Mouse (Mus musculus) MEL (cell line): ENCODE data around the gene Cfap69. TPM values are rescaled to one million over a fixed set of nuclear protein-coding genes. Genes with fewer than 3 reads are reported as not detected.

Source experiments
- DNase-seq: peaks from one replicate; pipeline ENCODE4 v3.0.0; 2011; ENCODE audit warnings: low read depth, low spot score
- H3K27ac ChIP-seq: 2 replicates; pipeline ENCODE4 v1.5.1; 2012; ENCODE audit warnings: low read depth, mild to moderate bottlenecking, control low read depth, low read length, moderate library complexity; ENCODE audit not compliant: control insufficient read depth
- H3K27me3 ChIP-seq, 2 experiments: fragments of 150-350 bp in 1 of 2; sonication (generic) in 1 of 2; 2 replicates each; pipeline ENCODE4 v1.6.1; 2012; ENCODE audit warnings: low read length in 2 of 2, mild to moderate bottlenecking in 2 of 2, improper control_type of control experiment in 1 of 2, moderate library complexity in 1 of 2; ENCODE audit not compliant: insufficient read depth in 2 of 2, control insufficient read depth in 1 of 2
- H3K36me3 ChIP-seq, 2 experiments: 2 replicates each; pipeline ENCODE4 v1.6.1; 2012 to 2014; ENCODE audit warnings: low read length in 2 of 2, improper control_type of control experiment in 1 of 2, inconsistent platforms in 1 of 2, mild to moderate bottlenecking in 1 of 2; ENCODE audit not compliant: insufficient read depth in 2 of 2, control insufficient read depth in 1 of 2
- H3K4me1 ChIP-seq, 2 experiments: fragments of 150-350 bp in 1 of 2; sonication (generic) in 1 of 2; 2 replicates each; pipeline ENCODE4 v1.6.1; 2012; ENCODE audit warnings: low read length in 2 of 2, improper control_type of control experiment in 1 of 2, mild to moderate bottlenecking in 1 of 2; ENCODE audit not compliant: insufficient read depth in 2 of 2, control insufficient read depth in 1 of 2
- H3K4me3 ChIP-seq, 2 experiments: fragments of 150-350 bp in 1 of 2; sonication (generic) in 1 of 2; 2 replicates each; pipeline ENCODE4 v1.5.1; 2012; ENCODE audit warnings: low read depth in 2 of 2, low read length in 2 of 2, mild to moderate bottlenecking in 2 of 2, moderate library complexity in 2 of 2, control low read depth in 1 of 2, improper control_type of control experiment in 1 of 2; ENCODE audit not compliant: control insufficient read depth in 1 of 2, insufficient read depth in 1 of 2
- H3K79me2 ChIP-seq: 2 replicates; pipeline ENCODE4 v1.6.1; 2012; ENCODE audit warnings: mild to moderate bottlenecking, low read length, moderate library complexity; ENCODE audit not compliant: control insufficient read depth, poor library complexity, insufficient read depth
- H3K9ac ChIP-seq: 2 replicates; pipeline ENCODE4 v1.6.1; 2012; ENCODE audit warnings: low read depth, mild to moderate bottlenecking, control low read depth, low read length, moderate library complexity; ENCODE audit not compliant: control insufficient read depth, poor library complexity, severe bottlenecking
- H3K9me3 ChIP-seq: fragments of 150-350 bp; sonication (generic); replicated peaks from 2 replicates; pipeline ENCODE4 v1.6.1; 2012; ENCODE audit warnings: mild to moderate bottlenecking, low read length, improper control_type of control experiment, moderate library complexity; ENCODE audit not compliant: insufficient read depth
- BHLHE40 ChIP-seq: IDR thresholded peaks from 2 replicates; pipeline ENCODE4 v1.6.1; 2012; ENCODE audit warnings: low read depth, mild to moderate bottlenecking, inconsistent platforms, low read length, improper control_type of control experiment, borderline replicate concordance
- CHD1 ChIP-seq: IDR thresholded peaks from 2 replicates; pipeline ENCODE4 v1.6.1; 2012; ENCODE audit warnings: low read depth, mild to moderate bottlenecking, inconsistent platforms, low read length, improper control_type of control experiment
- CHD2 ChIP-seq: IDR thresholded peaks from 2 replicates; pipeline ENCODE4 v1.6.1; 2011; ENCODE audit warnings: low read length, improper control_type of control experiment
- CTCF ChIP-seq, 3 experiments: IDR thresholded peaks in 2 of 3; conservative IDR thresholded peaks in 1 of 3; 2 replicates each; pipeline ENCODE4 v1.5.1; 2011 to 2012; ENCODE audit warnings: low read length in 3 of 3, low read depth in 2 of 3, mild to moderate bottlenecking in 2 of 3, improper control_type of control experiment in 1 of 3, inconsistent platforms in 1 of 3, mixed read lengths in 1 of 3, moderate library complexity in 1 of 3; ENCODE audit not compliant: control insufficient read depth in 1 of 3, insufficient read depth in 1 of 3, poor library complexity in 1 of 3, severe bottlenecking in 1 of 3
- EP300 ChIP-seq, 2 experiments: IDR thresholded peaks; 2 replicates each; pipeline ENCODE4 v1.6.1; 2011; ENCODE audit warnings: improper control_type of control experiment in 2 of 2, low read length in 2 of 2, low read depth in 1 of 2, mild to moderate bottlenecking in 1 of 2
- GATA1 ChIP-seq: IDR thresholded peaks from 2 replicates; pipeline ENCODE4 v1.6.1; 2011; ENCODE audit warnings: low read depth, low read length, improper control_type of control experiment
- HCFC1 ChIP-seq: IDR thresholded peaks from 2 replicates; pipeline ENCODE4 v1.6.1; 2012; ENCODE audit warnings: low read depth, mild to moderate bottlenecking, inconsistent platforms, low read length, improper control_type of control experiment, moderate library complexity
- JUND ChIP-seq: IDR thresholded peaks from 2 replicates; pipeline ENCODE4 v1.6.1; 2011; ENCODE audit warnings: low read depth, mild to moderate bottlenecking, improper control_type of control experiment, low read length
- MAFK ChIP-seq: IDR thresholded peaks from 2 replicates; pipeline ENCODE4 v1.6.1; 2011; ENCODE audit warnings: low read depth, mild to moderate bottlenecking, low read length, improper control_type of control experiment, borderline replicate concordance
- MAX ChIP-seq: IDR thresholded peaks from 2 replicates; pipeline ENCODE4 v1.6.1; 2011; ENCODE audit warnings: low read length, improper control_type of control experiment
- MAZ ChIP-seq: IDR thresholded peaks from 2 replicates; pipeline ENCODE4 v1.6.1; 2012; ENCODE audit warnings: low read depth, mild to moderate bottlenecking, inconsistent platforms, low read length, improper control_type of control experiment
- MEF2A ChIP-seq: IDR thresholded peaks from 2 replicates; pipeline ENCODE4 v1.6.1; 2014; ENCODE audit warnings: low read depth, mild to moderate bottlenecking, inconsistent platforms, low read length, improper control_type of control experiment; ENCODE audit not compliant: poor library complexity, insufficient replicate concordance, severe bottlenecking; ENCODE audit errors: extremely low read depth
- MYC ChIP-seq: IDR thresholded peaks from 2 replicates; pipeline ENCODE4 v1.6.1; 2011; ENCODE audit warnings: low read depth, mild to moderate bottlenecking, low read length, improper control_type of control experiment, moderate library complexity
- NELFE ChIP-seq: IDR thresholded peaks from 2 replicates; pipeline ENCODE4 v1.6.1; 2011; ENCODE audit warnings: low read depth, low read length, improper control_type of control experiment
- POLR2AphosphoS2 ChIP-seq: IDR thresholded peaks from 2 replicates; pipeline ENCODE4 v1.6.1; 2011; ENCODE audit warnings: low read length, improper control_type of control experiment
- RAD21 ChIP-seq: IDR thresholded peaks from 2 replicates; pipeline ENCODE4 v1.6.1; 2011; ENCODE audit warnings: mild to moderate bottlenecking, low read depth, low read length, improper control_type of control experiment
- SMC3 ChIP-seq: IDR thresholded peaks from 2 replicates; pipeline ENCODE4 v1.6.1; 2011; ENCODE audit warnings: low read depth, low read length, improper control_type of control experiment
- TAL1 ChIP-seq: IDR thresholded peaks from 2 replicates; pipeline ENCODE4 v1.6.1; 2012; ENCODE audit warnings: mild to moderate bottlenecking, inconsistent platforms, low read length, moderate library complexity, mixed read lengths
- TBP ChIP-seq: IDR thresholded peaks from 2 replicates; pipeline ENCODE4 v1.8.0; 2011; ENCODE audit warnings: low read depth, low read length, improper control_type of control experiment
- TCF12 ChIP-seq: IDR thresholded peaks from 2 replicates; pipeline ENCODE4 v1.6.1; 2014; ENCODE audit warnings: low read depth, mild to moderate bottlenecking, inconsistent platforms, low read length, improper control_type of control experiment, moderate library complexity
- UBTF ChIP-seq: IDR thresholded peaks from 2 replicates; pipeline ENCODE4 v1.6.1; 2012; ENCODE audit warnings: low read depth, mild to moderate bottlenecking, inconsistent platforms, low read length, improper control_type of control experiment, moderate library complexity, borderline replicate concordance; ENCODE audit not compliant: insufficient read depth
- USF1 ChIP-seq: IDR thresholded peaks from 2 replicates; pipeline ENCODE4 v1.6.1; 2014; ENCODE audit warnings: low read depth, mild to moderate bottlenecking, inconsistent platforms, low read length, improper control_type of control experiment, moderate library complexity
- USF2 ChIP-seq, 2 experiments: IDR thresholded peaks; 2 replicates each; pipeline ENCODE4 v1.6.1; 2011 to 2012; ENCODE audit warnings: improper control_type of control experiment in 2 of 2, low read length in 2 of 2, borderline replicate concordance in 1 of 2, inconsistent platforms in 1 of 2, low read depth in 1 of 2, mild to moderate bottlenecking in 1 of 2; ENCODE audit not compliant: insufficient read depth in 1 of 2
- ZC3H11A ChIP-seq: IDR thresholded peaks from 2 replicates; pipeline ENCODE4 v1.6.1; 2012; ENCODE audit warnings: low read depth, mild to moderate bottlenecking, inconsistent platforms, low read length, improper control_type of control experiment
- ZMIZ1 ChIP-seq: IDR thresholded peaks from 2 replicates; pipeline ENCODE4 v1.6.1; 2012; ENCODE audit warnings: low read depth, mild to moderate bottlenecking, inconsistent platforms, low read length, improper control_type of control experiment, moderate library complexity
- ZNF384 ChIP-seq: IDR thresholded peaks from 2 replicates; pipeline ENCODE4 v1.6.1; 2012; ENCODE audit warnings: low read depth, mild to moderate bottlenecking, inconsistent platforms, low read length, improper control_type of control experiment
- polyA plus RNA-seq, 2 experiments: library from polyadenylated mRNA; stranded (reverse) in 1 of 2; unstranded in 1 of 2; fragments of >175 nt in 1 of 2; fragments of >200 nt in 1 of 2; gene quantifications; 2 replicates each; pipeline versions ENCODE4 v1.2.1 to v1.2.4; 2012; ENCODE audit warnings: low replicate concordance in 2 of 2, low read depth in 1 of 2; ENCODE audit not compliant: insufficient read length in 2 of 2, insufficient read depth in 1 of 2, missing spikeins in 1 of 2
- total RNA-seq: library from RNA; depleted of rRNA; stranded (reverse); fragments of 300-350 nt; gene quantifications from 2 replicates; pipeline ENCODE4 v1.2.3, GENCODE M21; 2012

Gene Cfap69
- total and polyA plus RNA-seq, 3 experiments, result not detected

DNA sequence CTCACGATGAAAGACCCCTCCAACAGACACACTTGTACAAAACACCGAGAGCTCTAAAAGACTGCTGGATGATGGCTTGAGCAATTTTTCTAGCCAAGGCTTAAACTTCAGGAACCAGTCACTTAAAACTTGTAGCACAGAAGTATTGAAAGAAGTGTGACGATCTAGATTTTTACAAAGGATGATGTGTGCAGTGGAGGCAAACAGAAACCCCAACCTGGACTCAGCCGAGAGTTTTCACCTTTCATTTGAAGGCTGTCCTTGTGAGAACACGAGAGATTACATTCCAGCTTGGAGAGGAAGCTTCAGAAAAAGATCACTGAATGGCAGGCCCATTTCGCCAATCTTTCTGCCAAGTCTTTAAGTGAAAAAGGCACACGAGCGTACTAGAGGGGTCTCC lies 104.2 kb downstream of the Cfap69 start:
- Histone ChIP-seq H3K9me3 (no peaks in the 10 kb centered on the region), H3K4me1 (no peaks in the 10 kb centered on the region), H3K4me3 (no peak overlapping the region), H3K27me3 (no peaks in the 10 kb centered on the region), H3K9ac (no peak overlapping the region), H3K36me3 (no peaks in the 10 kb centered on the region), H3K79me2 (no peaks in the 10 kb centered on the region), H3K27ac (no peak overlapping the region)
- no peak for DNase-seq
- TF ChIP-seq ZMIZ1 (no peak), USF1 (no peak), TBP (no peak), HCFC1 (no peak), NELFE (no peak), MEF2A (no peak), CHD1 (no peak), CHD2 (no peak), CTCF (IDR thresholded peaks at IDR 0.05 in 2 of 3, conservative IDR thresholded peaks at IDR 0.05 in 1 of 3; ENCODE audit: control insufficient read depth in 1 of 3, insufficient read depth in 1 of 3, low read depth in 2 of 3, low read length in 3 of 3, poor library complexity in 1 of 3, severe bottlenecking in 1 of 3) (no peak), POLR2AphosphoS2 (no peak), EP300 (IDR thresholded peaks at IDR 0.05; ENCODE audit: low read depth in 1 of 2, low read length in 2 of 2) (no peak), SMC3 (no peak), JUND (no peak), BHLHE40 (no peak), MAFK (no peak), TCF12 (no peak)

DNA sequence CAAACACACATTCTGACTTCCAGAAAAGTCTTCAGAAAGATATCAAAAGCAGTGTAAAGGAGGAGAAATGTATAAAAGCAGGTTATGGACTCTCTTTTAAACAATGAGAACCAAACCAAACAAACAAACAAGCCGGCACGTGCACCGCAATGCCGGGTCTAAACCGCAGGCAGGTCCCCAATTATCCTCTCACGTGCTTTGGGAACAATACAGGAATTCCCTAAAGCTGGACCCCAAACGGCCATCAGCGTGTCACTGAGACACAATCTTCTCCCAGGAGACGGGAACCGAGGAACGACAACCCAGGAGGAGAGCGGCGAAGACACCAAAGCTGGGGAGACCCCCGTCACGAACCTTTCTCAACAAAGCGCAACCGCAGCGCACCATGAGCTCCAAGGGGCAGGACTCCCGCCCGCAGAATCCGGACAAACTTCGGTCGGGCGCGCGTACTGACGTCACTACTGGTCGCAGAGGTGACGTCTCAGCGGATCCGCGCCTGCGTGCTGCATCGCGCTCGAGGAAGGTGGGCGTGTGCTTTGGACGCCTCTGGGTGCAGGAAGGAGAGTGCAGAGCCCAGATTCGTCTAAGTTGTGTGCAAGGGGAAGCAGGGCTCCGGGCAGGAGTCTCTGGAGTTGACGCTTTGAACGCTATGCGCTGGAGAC lies 104.8 kb downstream of the Cfap69 start, which contains the start of gene Gtpbp10:
TSS of gene Gtpbp10 (minus strand) at position 460 of the 662 bp plus-strand sequence.
- H3K9ac ChIP-seq, result no peak within 1 kb of the TSS
- TF ChIP-seq RAD21 (no peak), MAX (no peak), GATA1 (no peak), ZNF384 (no peak), ZC3H11A (no peak), CHD2 (no peak), TCF12 (no peak), ZMIZ1 (no peak), UBTF (no peak), SMC3 (no peak), MYC (no peak), MAZ (no peak), USF2 (IDR thresholded peaks at IDR 0.05; ENCODE audit: borderline replicate concordance in 1 of 2, insufficient read depth in 1 of 2, low read depth in 1 of 2, low read length in 2 of 2) (no peak), TAL1 (no peak), CTCF (IDR thresholded peaks at IDR 0.05 in 2 of 3, conservative IDR thresholded peaks at IDR 0.05 in 1 of 3; ENCODE audit: control insufficient read depth in 1 of 3, insufficient read depth in 1 of 3, low read depth in 2 of 3, low read length in 3 of 3, poor library complexity in 1 of 3, severe bottlenecking in 1 of 3) (no peak)
- H3K36me3 ChIP-seq, result no peaks in the 10 kb centered on the region
- H3K27me3 ChIP-seq, result no peaks in the 10 kb centered on the region
- no peak for DNase-seq
- H3K4me1 ChIP-seq, result no peaks in the 10 kb centered on the region
- H3K79me2 ChIP-seq, result no peaks in the 10 kb centered on the region
- no peaks in the 10 kb centered on the region for H3K9me3 ChIP-seq
- no peak within 1 kb of the TSS for H3K27ac ChIP-seq
- no peak within 1 kb of the TSS for H3K4me3 ChIP-seq
